Mouse (Mus musculus): Measurements from ENCODE around the gene Gabbr2. TPM values are rescaled to one million over a fixed set of nuclear protein-coding genes. Genes with fewer than 3 reads are reported as not detected.

The Gabbr2 gene
- polyA plus RNA-seq, 1 experiment from 2014 or later, result 0.11 TPM

DNA sequence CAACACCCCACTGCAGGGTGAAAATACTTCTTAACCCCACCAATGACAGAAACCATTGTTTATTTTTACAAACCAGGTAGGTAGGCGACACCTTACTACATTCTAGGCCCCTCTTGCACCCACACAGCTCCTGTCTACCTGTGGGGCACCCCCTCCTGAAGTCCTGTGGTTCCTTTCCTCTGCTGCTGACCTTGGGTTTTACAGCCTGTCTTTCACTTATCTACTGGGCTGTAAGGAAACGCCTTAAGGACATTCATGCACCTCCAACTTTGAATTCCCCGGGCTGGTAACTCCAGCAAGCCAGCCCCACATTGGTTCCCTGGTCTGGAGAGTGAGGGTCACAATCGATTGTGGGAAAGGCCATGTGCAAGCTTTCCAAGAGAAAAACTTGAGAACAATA is 34.7 kb downstream of the Gabbr2 start:
- Histone ChIP-seq H3K27me3 (ENCODE audit: control insufficient read depth, insufficient read depth, low read depth, low read length) (no peaks in the 10 kb centered on the region), H3K9me3 (replicated peaks; ENCODE audit: control insufficient read depth, low read length) (no peaks in the 10 kb centered on the region), H3K27ac (ENCODE audit: low read length) (no peak overlapping the region), H3K4me2 (ENCODE audit: low read depth, low read length) (no peak overlapping the region), H3K36me3 (ENCODE audit: control insufficient read depth, insufficient read depth) (no peaks in the 10 kb centered on the region), H3K4me1 (ENCODE audit: control insufficient read depth, low read depth, low read length) (no peaks in the 10 kb centered on the region), H3K4me3 (ENCODE audit: low read depth, low read length) (no peak overlapping the region), H3K9ac (ENCODE audit: low read depth, low read length) (no peak overlapping the region)
- WGBS (ENCODE audit: insufficient replicate concordance), result 45% methylated on average over 4 of the region's 4 CpGs
- ATAC-seq (ENCODE audit: low read depth), result no peak

- Histone ChIP-seq H3K36me3 (ENCODE audit: control insufficient read depth, insufficient read depth) (no peaks in the 10 kb centered on the region), H3K9me3 (replicated peaks; ENCODE audit: control insufficient read depth, low read length) (no peaks in the 10 kb centered on the region), H3K4me2 (ENCODE audit: low read depth, low read length) (no peak overlapping the region), H3K9ac (ENCODE audit: low read depth, low read length) (no peak overlapping the region), H3K27me3 (ENCODE audit: control insufficient read depth, insufficient read depth, low read depth, low read length) (no peaks in the 10 kb centered on the region), H3K4me3 (ENCODE audit: low read depth, low read length) (no peak overlapping the region), H3K4me1 (ENCODE audit: control insufficient read depth, low read depth, low read length) (no peaks in the 10 kb centered on the region), H3K27ac (ENCODE audit: low read length) (no peak overlapping the region)
- WGBS (ENCODE audit: insufficient replicate concordance), result 60% methylated on average over 7 of the region's 7 CpGs
- ATAC-seq (ENCODE audit: low read depth), result no peak
These were observed 38.7 kb downstream of the Gabbr2 start for GRCm38 (mm10) chr4:46953021-46953420.

GRCm38 (mm10) chr4:46952562-46952961 is 39.1 kb downstream of the Gabbr2 start:
- no peaks in the 10 kb centered on the region for H3K4me1 ChIP-seq (ENCODE audit: control insufficient read depth, low read depth, low read length)
- ATAC-seq (ENCODE audit: low read depth), result no peak
- H3K9ac ChIP-seq (ENCODE audit: low read depth, low read length), result no peak overlapping the region
- no peak overlapping the region for H3K27ac ChIP-seq (ENCODE audit: low read length)
- H3K4me2 ChIP-seq (ENCODE audit: low read depth, low read length), result no peak overlapping the region
- WGBS (ENCODE audit: insufficient replicate concordance), result 51% methylated on average over 4 of the region's 4 CpGs
- H3K9me3 ChIP-seq (replicated peaks; ENCODE audit: control insufficient read depth, low read length), result no peaks in the 10 kb centered on the region
- H3K27me3 ChIP-seq (ENCODE audit: control insufficient read depth, insufficient read depth, low read depth, low read length), result no peaks in the 10 kb centered on the region
- H3K4me3 ChIP-seq (ENCODE audit: low read depth, low read length), result no peak overlapping the region
- H3K36me3 ChIP-seq (ENCODE audit: control insufficient read depth, insufficient read depth), result no peaks in the 10 kb centered on the region

- Histone ChIP-seq H3K27me3 (ENCODE audit: control insufficient read depth, insufficient read depth, low read depth, low read length) (no peaks in the 10 kb centered on the region), H3K4me1 (ENCODE audit: control insufficient read depth, low read depth, low read length) (no peaks in the 10 kb centered on the region), H3K9me3 (replicated peaks; ENCODE audit: control insufficient read depth, low read length) (no peaks in the 10 kb centered on the region), H3K9ac (ENCODE audit: low read depth, low read length) (no peak overlapping the region), H3K36me3 (ENCODE audit: control insufficient read depth, insufficient read depth) (no peaks in the 10 kb centered on the region), H3K4me3 (ENCODE audit: low read depth, low read length) (no peak overlapping the region), H3K27ac (ENCODE audit: low read length) (no peak overlapping the region), H3K4me2 (ENCODE audit: low read depth, low read length) (no peak overlapping the region)
- WGBS (ENCODE audit: insufficient replicate concordance), result 53% methylated on average over 3 of the region's 3 CpGs
- no peak for ATAC-seq (ENCODE audit: low read depth)
These were observed 57.4 kb downstream of the Gabbr2 start for GRCm38 (mm10) chr4:46934291-46934690.

- Histone ChIP-seq H3K27me3 (ENCODE audit: control insufficient read depth, insufficient read depth, low read depth, low read length) (no peaks in the 10 kb centered on the region), H3K27ac (ENCODE audit: low read length) (no peak overlapping the region)
- ATAC-seq (ENCODE audit: low read depth), result no peak
These were observed 58.1 kb downstream of the Gabbr2 start for GRCm38 (mm10) chr4:46933590-46933989.

DNA sequence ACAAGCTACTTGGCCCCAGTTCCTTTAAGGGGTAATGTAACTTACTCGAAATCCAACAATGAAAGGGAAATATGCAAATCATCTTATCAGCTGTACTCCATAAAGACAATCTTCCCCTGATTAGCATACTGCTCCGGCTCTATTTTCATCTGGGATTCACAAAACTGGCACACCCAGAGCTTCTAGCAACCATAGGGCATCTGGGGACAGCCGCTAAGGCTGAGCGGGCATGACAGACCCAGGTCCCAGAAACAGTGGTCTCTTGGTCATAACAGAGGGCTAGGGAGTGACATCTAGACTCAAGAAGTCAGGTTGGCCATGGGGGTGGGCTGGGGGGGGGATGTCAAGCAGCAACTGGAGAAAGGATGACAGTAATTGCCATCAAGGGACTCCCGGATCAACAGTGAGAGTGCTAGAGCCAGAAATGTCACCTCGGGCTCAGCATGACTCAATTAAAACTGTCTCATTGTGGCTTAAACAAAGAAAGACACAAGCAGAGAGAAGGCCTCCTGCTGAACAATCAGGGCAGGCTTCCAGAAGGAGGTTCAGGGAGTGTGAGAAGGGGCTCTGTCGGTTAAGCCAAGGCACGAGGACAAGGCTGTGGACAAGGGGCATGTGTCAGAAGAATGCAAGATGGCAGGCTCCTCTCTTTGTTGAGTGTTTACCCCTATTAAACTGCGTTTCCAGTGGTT is 59.8 kb downstream of the Gabbr2 start:
- no peaks in the 10 kb centered on the region for H3K9me3 ChIP-seq (replicated peaks; ENCODE audit: control insufficient read depth, low read length)
- no peaks in the 10 kb centered on the region for H3K36me3 ChIP-seq (ENCODE audit: control insufficient read depth, insufficient read depth)
- H3K9ac ChIP-seq (ENCODE audit: low read depth, low read length), result no peak overlapping the region
- H3K4me2 ChIP-seq (ENCODE audit: low read depth, low read length), result no peak overlapping the region
- no peaks in the 10 kb centered on the region for H3K27me3 ChIP-seq (ENCODE audit: control insufficient read depth, insufficient read depth, low read depth, low read length)
- no peak for ATAC-seq (ENCODE audit: low read depth)
- H3K4me1 ChIP-seq (ENCODE audit: control insufficient read depth, low read depth, low read length), result no peaks in the 10 kb centered on the region
- no peak overlapping the region for H3K27ac ChIP-seq (ENCODE audit: low read length)
- no peak overlapping the region for H3K4me3 ChIP-seq (ENCODE audit: low read depth, low read length)
- WGBS (ENCODE audit: insufficient replicate concordance), result 60% methylated on average over 9 of the region's 9 CpGs

More at GRCm38 (mm10) chr4:46933590-46933989, 58.1 kb downstream of the Gabbr2 start:
- Histone ChIP-seq H3K9me3 (replicated peaks; ENCODE audit: control insufficient read depth, low read length) (no peaks in the 10 kb centered on the region), H3K4me1 (ENCODE audit: control insufficient read depth, low read depth, low read length) (no peaks in the 10 kb centered on the region), H3K36me3 (ENCODE audit: control insufficient read depth, insufficient read depth) (no peaks in the 10 kb centered on the region), H3K4me2 (ENCODE audit: low read depth, low read length) (no peak overlapping the region), H3K4me3 (ENCODE audit: low read depth, low read length) (no peak overlapping the region), H3K9ac (ENCODE audit: low read depth, low read length) (no peak overlapping the region)
- WGBS (ENCODE audit: insufficient replicate concordance), result 42% methylated on average over 2 of the region's 2 CpGs

DNA sequence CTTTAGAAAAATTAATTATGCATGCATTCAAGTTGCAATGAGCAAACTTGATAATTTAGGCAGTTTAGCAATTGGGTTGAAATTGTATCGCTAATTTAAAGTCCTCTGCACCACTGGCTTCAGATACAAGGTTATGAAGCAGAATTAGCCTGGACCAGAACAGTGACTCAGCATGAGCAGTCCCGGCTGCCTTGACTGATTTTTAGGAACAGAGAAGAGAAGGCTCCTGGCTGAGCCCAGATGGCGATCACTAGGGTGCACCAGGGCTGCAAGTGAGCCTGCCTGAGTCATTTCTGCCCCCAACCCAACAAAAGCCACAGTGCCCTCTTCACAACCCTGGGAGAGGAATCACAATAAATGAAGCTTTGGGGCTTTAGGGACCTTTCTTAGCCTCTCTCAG is 63.6 kb downstream of the Gabbr2 start:
- H3K4me3 ChIP-seq (ENCODE audit: low read depth, low read length), result no peak overlapping the region
- ATAC-seq (ENCODE audit: low read depth), result no peak
- WGBS (ENCODE audit: insufficient replicate concordance), result 22% methylated on average over 3 of the region's 3 CpGs
- H3K27me3 ChIP-seq (ENCODE audit: control insufficient read depth, insufficient read depth, low read depth, low read length), result no peaks in the 10 kb centered on the region
- no peaks in the 10 kb centered on the region for H3K36me3 ChIP-seq (ENCODE audit: control insufficient read depth, insufficient read depth)
- H3K4me2 ChIP-seq (ENCODE audit: low read depth, low read length), result no peak overlapping the region
- H3K4me1 ChIP-seq (ENCODE audit: control insufficient read depth, low read depth, low read length), result no peaks in the 10 kb centered on the region
- H3K9me3 ChIP-seq (replicated peaks; ENCODE audit: control insufficient read depth, low read length), result no peaks in the 10 kb centered on the region
- no peak overlapping the region for H3K9ac ChIP-seq (ENCODE audit: low read depth, low read length)
- no peak overlapping the region for H3K27ac ChIP-seq (ENCODE audit: low read length)

GRCm38 (mm10) chr4:46919144-46919543 is 72.5 kb downstream of the Gabbr2 start:
- 57% methylated on average over 8 of the region's 8 CpGs for WGBS (ENCODE audit: insufficient replicate concordance)
- ATAC-seq (ENCODE audit: low read depth), result no peak
- H3K4me1 ChIP-seq (ENCODE audit: control insufficient read depth, low read depth, low read length), result no peaks in the 10 kb centered on the region
- H3K4me3 ChIP-seq (ENCODE audit: low read depth, low read length), result no peak overlapping the region
- H3K9me3 ChIP-seq (replicated peaks; ENCODE audit: control insufficient read depth, low read length), result no peaks in the 10 kb centered on the region
- no peak overlapping the region for H3K9ac ChIP-seq (ENCODE audit: low read depth, low read length)
- no peak overlapping the region for H3K27ac ChIP-seq (ENCODE audit: low read length)
- no peaks in the 10 kb centered on the region for H3K27me3 ChIP-seq (ENCODE audit: control insufficient read depth, insufficient read depth, low read depth, low read length)
- no peak overlapping the region for H3K4me2 ChIP-seq (ENCODE audit: low read depth, low read length)
- H3K36me3 ChIP-seq (ENCODE audit: control insufficient read depth, insufficient read depth), result no peaks in the 10 kb centered on the region

- Histone ChIP-seq H3K27me3 (ENCODE audit: control insufficient read depth, insufficient read depth, low read depth, low read length) (no peaks in the 10 kb centered on the region), H3K27ac (ENCODE audit: low read length) (no peak overlapping the region), H3K4me3 (ENCODE audit: low read depth, low read length) (no peak overlapping the region), H3K9me3 (replicated peaks; ENCODE audit: control insufficient read depth, low read length) (no peaks in the 10 kb centered on the region), H3K4me2 (ENCODE audit: low read depth, low read length) (no peak overlapping the region), H3K9ac (ENCODE audit: low read depth, low read length) (no peak overlapping the region), H3K36me3 (ENCODE audit: control insufficient read depth, insufficient read depth) (no peaks in the 10 kb centered on the region), H3K4me1 (ENCODE audit: control insufficient read depth, low read depth, low read length) (no peaks in the 10 kb centered on the region)
- 44% methylated on average over 6 of the region's 6 CpGs for WGBS (ENCODE audit: insufficient replicate concordance)
- ATAC-seq (ENCODE audit: low read depth), result no peak
These were observed 74.9 kb downstream of the Gabbr2 start for GRCm38 (mm10) chr4:46916786-46917185.

Measured in liver, embryonic 16.5 days (tissue).